Mouse (Mus musculus): ENCODE measurements around the gene Chd3.
A peak's percentile ranks its signal among the peaks of the same experiment; 100 is the strongest.
"Not testable (repeated sequence)": the region's sequence is repeated elsewhere in the genome, so short reads cannot be mapped to it uniquely, and the experiment has no call there.

Gene Chd3

GRCm38 (mm10) chr11:69323667-69324111 lies 45.5 kb downstream of the Chd3 start, which contains the start of the genes Cntrob and Trappc1:
Gene Cntrob (minus strand): TSS chr11:69323775.
Gene Trappc1 (plus strand): TSS chr11:69323980.
- DNase-seq (ENCODE audit: low read depth): peak; percentile 99

DNA sequence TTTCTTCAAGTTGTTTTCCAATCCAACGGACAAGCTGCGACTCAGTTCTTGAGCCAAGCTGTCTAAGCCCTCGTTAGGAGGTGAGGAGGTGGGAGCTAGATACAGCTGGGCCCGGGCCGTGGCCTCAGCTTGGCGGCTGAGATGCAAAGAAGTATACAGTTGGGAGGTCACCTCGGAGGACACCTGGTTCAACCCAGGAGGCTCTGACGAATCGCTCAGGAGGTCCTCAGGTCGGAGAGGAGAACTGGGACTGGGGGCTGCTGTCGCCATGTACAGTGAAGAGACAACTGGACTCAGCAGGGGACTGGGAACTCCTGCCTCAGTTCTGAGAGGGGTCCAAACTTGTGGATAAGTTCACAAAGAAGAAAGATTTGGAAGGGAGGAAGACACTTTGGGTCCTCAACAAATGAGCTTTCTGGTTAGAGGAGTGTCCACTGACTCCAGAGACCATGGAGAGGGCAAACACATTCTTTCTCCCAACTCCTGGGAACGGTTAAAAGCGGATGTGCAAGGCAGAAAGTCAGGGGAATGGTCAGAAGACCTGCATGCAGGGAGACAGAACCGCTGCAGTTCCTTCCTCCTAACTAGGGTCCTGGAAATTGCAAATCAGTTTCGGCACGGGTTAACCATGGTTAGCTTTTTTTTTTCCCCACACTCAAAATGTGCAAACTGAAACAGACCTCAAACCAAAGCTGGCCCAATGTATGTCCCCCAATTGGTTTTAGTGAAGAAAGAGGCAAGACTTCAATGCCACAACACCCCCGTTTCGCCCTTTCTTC lies 46.3 kb downstream of the Chd3 start:
- peak; percentile 41 for DNase-seq (ENCODE audit: low read depth)

GRCm38 (mm10) chr11:69322010-69322409 lies 47.2 kb downstream of the Chd3 start:
- DNase-seq (ENCODE audit: low read depth): peak; percentile 18

DNA sequence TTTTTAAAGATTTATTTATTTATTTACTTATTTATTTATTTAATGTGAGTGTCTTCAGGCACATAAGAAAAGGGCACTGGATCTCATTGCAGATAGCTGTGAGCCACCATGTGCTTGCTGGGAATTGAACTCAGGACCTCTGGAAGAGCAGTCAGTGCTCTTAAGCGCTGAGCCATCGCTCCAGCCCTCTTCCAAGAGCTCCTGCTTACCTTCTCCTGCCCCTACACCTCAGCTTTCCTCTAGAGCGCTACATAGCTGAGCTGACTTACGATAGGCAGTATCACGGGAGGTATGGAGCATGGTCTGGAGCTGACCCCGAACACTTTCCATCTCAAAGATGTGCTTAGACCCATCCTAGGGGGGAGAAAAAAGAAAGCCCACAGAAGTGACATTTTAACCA lies 47.6 kb downstream of the Chd3 start:
- peak; percentile 6 for DNase-seq (ENCODE audit: low read depth)

GRCm38 (mm10) chr11:69318000-69318399 lies 51.2 kb downstream of the Chd3 start:
- DNase-seq (ENCODE audit: low read depth): not testable (repeated sequence)

GRCm38 (mm10) chr11:69316361-69316760 lies 52.8 kb downstream of the Chd3 start:
- DNase-seq (ENCODE audit: low read depth): no peak

- DNase-seq (ENCODE audit: low read depth): no peak
These were observed 57.9 kb downstream of the Chd3 start for GRCm38 (mm10) chr11:69311266-69311665.

- DNase-seq (ENCODE audit: low read depth): no peak
These were observed 63.2 kb downstream of the Chd3 start for GRCm38 (mm10) chr11:69306039-69306438.

DNA sequence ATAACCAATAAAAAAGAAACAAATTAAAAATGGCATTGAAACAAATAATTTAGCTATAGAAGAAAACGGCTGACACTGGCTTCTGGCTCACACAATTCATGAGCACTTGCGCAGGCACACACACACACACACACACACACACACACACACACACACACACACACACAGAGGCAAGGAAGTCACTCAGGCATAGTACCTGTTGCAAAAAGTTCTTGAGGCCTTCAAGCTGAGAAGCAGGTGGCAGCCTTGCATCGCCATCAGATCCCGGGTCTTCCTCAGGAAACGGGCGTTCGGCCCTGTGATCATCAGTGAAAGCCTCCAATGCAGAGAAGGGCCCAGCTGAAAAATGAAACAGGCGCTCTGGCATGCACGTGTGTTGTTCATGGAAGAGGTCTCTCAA lies 63.9 kb downstream of the Chd3 start:
- DNase-seq (ENCODE audit: low read depth): no peak

DNA sequence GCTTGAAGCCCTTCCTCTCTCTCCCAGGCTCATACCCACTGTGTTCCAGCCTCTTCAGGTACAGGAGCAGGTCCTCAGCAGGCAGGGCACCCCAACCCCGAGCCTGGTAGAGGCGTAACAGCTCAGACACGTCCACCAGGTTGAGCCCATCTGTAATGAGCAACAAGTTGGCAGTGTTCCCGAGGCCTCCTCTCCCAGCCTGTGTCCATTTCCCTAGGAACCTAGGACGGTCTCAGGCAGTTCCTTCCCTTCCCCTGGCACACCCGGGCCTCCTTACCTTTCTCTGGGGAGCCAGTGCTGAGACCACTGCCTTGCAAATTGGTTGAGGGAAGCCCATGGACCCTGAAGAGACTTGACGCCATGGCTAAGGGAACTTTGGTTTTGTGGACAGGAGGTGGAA lies 66.4 kb downstream of the Chd3 start:
- no peak for DNase-seq (ENCODE audit: low read depth)

DNA sequence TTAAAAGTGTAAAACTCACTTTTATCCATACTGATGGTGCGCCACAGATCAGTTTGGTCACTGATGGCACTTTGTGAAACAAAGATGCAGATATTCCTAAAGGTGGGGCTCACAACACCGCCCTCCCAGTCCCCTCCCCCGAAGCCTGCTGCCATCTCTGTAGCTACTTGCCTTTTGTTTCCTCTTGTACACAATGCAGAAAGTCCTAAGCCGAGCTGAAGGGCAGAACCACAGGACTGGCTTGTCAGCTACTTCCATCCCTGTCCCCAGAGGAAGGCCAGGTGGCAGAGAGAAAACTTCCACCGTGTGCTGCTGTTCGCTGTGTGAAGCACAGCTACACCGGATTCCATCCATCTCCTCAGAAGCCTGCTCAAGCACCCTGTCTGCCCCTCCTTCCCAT lies 71.0 kb downstream of the Chd3 start:
- no peak for DNase-seq (ENCODE audit: low read depth)

DNA sequence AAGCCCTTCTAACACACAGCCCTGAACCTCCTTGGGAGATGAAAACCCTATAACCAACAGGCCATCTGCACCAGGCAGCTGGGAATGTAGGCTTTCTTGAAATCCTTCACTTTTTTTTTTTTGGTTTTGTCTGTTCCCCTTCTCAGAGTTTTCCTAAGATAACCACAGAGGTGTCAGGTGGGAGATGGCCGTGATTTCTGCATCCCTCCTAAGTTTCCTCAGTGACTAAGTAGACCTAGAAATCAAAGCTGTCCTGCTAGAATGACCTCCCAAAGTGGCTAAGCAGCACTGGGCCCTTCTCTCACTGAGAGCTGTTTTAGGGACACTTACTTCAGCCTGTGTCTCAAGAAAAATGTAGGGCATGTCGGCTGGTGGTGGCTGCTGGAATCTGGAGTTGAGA lies 71.4 kb downstream of the Chd3 start:
- no peak for DNase-seq (ENCODE audit: low read depth)

- no peak for DNase-seq (ENCODE audit: low read depth)
These were observed 73.9 kb downstream of the Chd3 start for GRCm38 (mm10) chr11:69295286-69295685.
